Mouse (Mus musculus) kidney, postnatal 0 days (tissue): ENCODE data around the gene Hoxc5. TPM values are rescaled to one million over a fixed set of nuclear protein-coding genes. Genes with fewer than 3 reads are reported as not detected.

ENCODE experiments used
- ATAC-seq: fragments of 200-750 bp; cut with Nextera tagmentation; replicated peaks from 2 replicates; pipeline ENCODE4 v1.8.0; 2017; ENCODE audit warnings: low read depth, moderate number of reproducible peaks, moderate TSS enrichment, moderate library complexity; ENCODE audit not compliant: low FRiP score
- DNase-seq: peaks from one replicate; pipeline ENCODE4 v3.0.0-alpha.2; 2016; ENCODE audit warnings: low spot score
- H3K27ac ChIP-seq: fragments of 300-500 bp; sonication (generic); 2 replicates; pipeline ENCODE4 v1.5.1; 2014; ENCODE audit warnings: mild to moderate bottlenecking
- H3K27me3 ChIP-seq: fragments of 300-500 bp; sonication (generic); 2 replicates; pipeline ENCODE4 v1.6.1; 2014; ENCODE audit warnings: low read length, mixed read lengths; ENCODE audit not compliant: insufficient read depth
- H3K36me3 ChIP-seq: fragments of 300-500 bp; sonication (generic); 2 replicates; pipeline ENCODE4 v1.6.1; 2014; ENCODE audit warnings: low read length, mixed read lengths; ENCODE audit not compliant: insufficient read depth
- H3K4me1 ChIP-seq: fragments of 300-500 bp; sonication (generic); replicated peaks from 2 replicates; pipeline ENCODE4 v1.6.1; 2014; ENCODE audit warnings: antibody characterized with exemption, low read length, mixed read lengths; ENCODE audit not compliant: insufficient read depth
- H3K4me2 ChIP-seq: fragments of 300-500 bp; sonication (generic); 2 replicates; pipeline ENCODE4 v1.6.1; 2014; ENCODE audit warnings: mild to moderate bottlenecking, low read length, moderate library complexity, mixed read lengths
- H3K4me3 ChIP-seq: fragments of 300-500 bp; sonication (generic); replicated peaks from 2 replicates; pipeline ENCODE4 v1.5.1; 2014; ENCODE audit warnings: low read depth, low read length
- H3K9ac ChIP-seq: fragments of 300-500 bp; sonication (generic); 2 replicates; pipeline ENCODE4 v1.6.1; 2014; ENCODE audit warnings: low read depth, low read length
- H3K9me3 ChIP-seq: fragments of 300-500 bp; sonication (generic); replicated peaks from 2 replicates; pipeline ENCODE4 v1.6.1; 2016; ENCODE audit warnings: low read length, inconsistent platforms, mixed read lengths
- CTCF ChIP-seq: IDR thresholded peaks from 2 replicates; pipeline ENCODE4 v1.5.1; 2016; ENCODE audit warnings: antibody characterized with exemption, low read depth, mild to moderate bottlenecking, moderate library complexity
- WGBS: fragments of 180-500 bp; shearing (Covaris S2); extraction: QIAGEN DNeasy Blood & Tissue Kit; methylation state at CpG from one replicate; pipeline ENCODE4 v1.1.7; 2014; 5-methylcytosine and 5-hydroxymethylcytosine counted together
- polyA plus RNA-seq: library from polyadenylated mRNA; unstranded; fragments of >200 nt; fragmentation: Nextera tagmentation; extraction: Ambion mirVana; gene quantifications from 2 replicates; pipeline ENCODE4 v1.2.1, GENCODE M21; 2015

The Hoxc5 gene
- polyA plus RNA-seq, 1 experiment from 2014 or later, result 3.9 TPM

DNA sequence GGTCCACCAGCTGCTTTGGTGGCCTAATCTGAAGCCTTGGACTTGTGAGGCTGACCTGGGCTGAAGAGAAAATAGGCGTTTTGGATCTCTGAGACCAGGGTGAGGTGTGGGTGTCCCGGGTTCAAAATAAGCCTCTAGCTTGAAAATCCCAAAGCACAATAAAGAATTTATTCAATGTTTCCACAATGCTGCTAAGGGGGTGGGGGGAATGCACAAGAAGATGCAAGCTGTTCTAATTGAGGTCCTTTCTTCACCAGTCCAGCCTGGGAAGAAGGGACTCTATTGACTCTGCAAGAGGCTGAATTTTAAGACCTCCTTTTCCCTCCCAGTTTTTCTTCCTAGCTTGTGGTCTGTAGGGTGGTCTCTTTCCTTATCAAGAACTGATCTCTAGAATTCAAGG lies 16.4 kb upstream of the Hoxc5 start:
- no peak overlapping the region for H3K9ac ChIP-seq
- no peaks in the 10 kb centered on the region for H3K36me3 ChIP-seq
- DNase-seq (no peak), ATAC-seq (no peak)
- peaks cover 6% of the 10 kb centered on the region; the same call in 1 of the 2 replicates for H3K4me1 ChIP-seq
- H3K27me3 ChIP-seq, result peaks cover 60% of the 10 kb centered on the region
- 33% methylated on average over 2 of the region's 2 CpGs for WGBS
- no peaks in the 10 kb centered on the region for H3K9me3 ChIP-seq
- H3K27ac ChIP-seq, result no peak overlapping the region
- no peak overlapping the region for H3K4me3 ChIP-seq
- H3K4me2 ChIP-seq, result no peak overlapping the region
- TF ChIP-seq CTCF, result no peak

DNA sequence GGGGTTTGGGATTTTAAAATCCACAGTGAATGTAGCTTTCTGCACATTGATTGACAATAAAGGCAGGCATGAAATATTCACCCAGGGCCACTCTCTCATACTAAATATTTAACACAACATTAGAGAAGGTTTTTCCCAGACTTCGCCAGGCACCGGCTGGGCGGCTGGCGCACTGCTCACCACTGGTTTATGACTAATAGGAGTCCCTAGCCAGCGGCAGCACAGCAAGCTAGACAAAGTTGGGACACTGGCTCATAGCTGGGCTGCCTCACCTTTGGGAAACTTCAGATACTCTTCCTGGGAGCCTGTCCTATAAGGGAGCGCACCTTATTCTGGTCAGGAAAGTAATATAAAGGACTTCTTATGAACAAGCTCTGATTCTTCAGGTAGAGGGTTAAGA lies 13.7 kb upstream of the Hoxc5 start:
- no peak for ATAC-seq
- no peak for DNase-seq
- 46% methylated on average over 6 of the region's 6 CpGs for WGBS
- Histone ChIP-seq H3K4me2 (peak overlapping the region; percentile 85), H3K9ac (no peak overlapping the region), H3K36me3 (no peaks in the 10 kb centered on the region), H3K27me3 (peaks cover 34% of the 10 kb centered on the region), H3K4me1 (peaks cover 13% of the 10 kb centered on the region), H3K4me3 (peak overlapping the region; percentile 59), H3K9me3 (no peaks in the 10 kb centered on the region), H3K27ac (no peak overlapping the region)
- TF ChIP-seq CTCF, result no peak

DNA sequence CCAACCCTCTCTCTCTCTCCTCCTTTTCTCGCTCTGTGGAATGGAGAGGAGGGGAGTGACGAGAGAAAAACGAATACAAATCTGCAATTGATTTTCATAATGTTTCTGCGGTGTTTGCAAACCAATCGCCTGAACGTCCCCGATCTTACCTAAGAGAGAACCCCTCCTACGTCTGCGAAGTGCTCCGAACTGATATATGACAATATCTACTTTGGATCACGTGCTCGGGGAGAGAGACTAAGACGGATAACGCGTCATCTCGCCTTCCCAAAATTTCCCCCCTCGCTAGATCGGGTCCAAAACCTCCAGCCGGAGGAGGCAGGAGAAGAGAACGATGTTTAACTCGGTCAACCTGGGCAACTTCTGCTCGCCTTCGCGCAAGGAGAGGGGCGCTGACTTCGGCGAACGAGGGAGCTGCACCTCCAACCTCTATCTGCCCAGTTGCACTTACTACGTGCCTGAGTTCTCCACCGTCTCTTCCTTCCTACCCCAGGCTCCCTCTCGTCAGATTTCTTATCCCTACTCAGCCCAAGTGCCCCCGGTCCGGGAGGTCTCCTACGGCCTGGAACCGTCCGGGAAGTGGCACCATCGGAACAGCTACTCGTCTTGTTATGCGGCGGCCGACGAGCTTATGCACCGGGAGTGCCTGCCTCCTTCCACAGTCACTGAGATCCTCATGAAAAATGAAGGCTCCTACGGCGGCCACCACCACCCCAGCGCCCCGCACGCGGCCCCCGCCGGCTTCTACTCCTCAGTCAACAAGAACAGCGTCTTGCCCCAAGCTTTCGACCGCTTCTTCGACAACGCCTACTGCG lies 12.8 kb upstream of the Hoxc5 start, which contains the start of gene Hoxc11:
Gene Hoxc11, plus strand, starts transcription at position 236 of the 815 bp plus-strand sequence.
- no peak for TF ChIP-seq CTCF
- H3K27ac ChIP-seq, result peak within 1 kb of the TSS; percentile 82
- under 1% methylated on average over 56 of the region's 57 CpGs for WGBS
- H3K9me3 ChIP-seq, result no peaks in the 10 kb centered on the region
- DNase-seq (peak; percentile 57), ATAC-seq (0 out of 2 replicates have a peak, but pooled peaks have one; percentile 15)
- peaks cover 28% of the 10 kb centered on the region for H3K27me3 ChIP-seq
- peaks cover 13% of the 10 kb centered on the region for H3K4me1 ChIP-seq
- no peaks in the 10 kb centered on the region for H3K36me3 ChIP-seq
- H3K4me3 ChIP-seq, result peak within 1 kb of the TSS; percentile 59
- peak within 1 kb of the TSS; percentile 85 for H3K4me2 ChIP-seq
- H3K9ac ChIP-seq, result peak within 1 kb of the TSS; percentile 72

DNA sequence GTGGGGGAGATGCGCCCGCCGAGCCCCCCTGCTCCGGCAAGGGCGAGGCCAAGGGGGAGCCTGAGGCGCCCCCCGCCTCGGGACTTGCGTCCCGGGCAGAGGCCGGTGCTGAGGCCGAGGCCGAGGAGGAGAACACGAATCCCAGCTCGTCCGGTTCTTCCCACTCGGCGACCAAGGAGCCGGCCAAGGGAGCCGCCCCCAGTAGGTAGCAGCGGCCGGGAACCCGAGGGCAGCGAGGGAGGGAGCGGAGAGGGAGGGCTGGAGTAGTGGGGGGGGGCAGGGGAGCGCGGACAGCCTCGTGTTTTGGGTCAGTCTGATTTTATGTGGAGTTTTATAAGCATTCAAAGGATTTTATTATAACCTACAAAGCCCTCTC lies 12.2 kb upstream of the Hoxc5 start:
- Histone ChIP-seq H3K9ac (peak overlapping the region; percentile 72), H3K4me3 (peak overlapping the region; percentile 59), H3K27me3 (peaks cover 28% of the 10 kb centered on the region), H3K4me2 (peak overlapping the region; percentile 85), H3K9me3 (no peaks in the 10 kb centered on the region), H3K36me3 (no peaks in the 10 kb centered on the region), H3K4me1 (peaks cover 14% of the 10 kb centered on the region), H3K27ac (peak overlapping the region; percentile 82)
- ATAC-seq (peak; percentile 37; the same call in 1 of the 2 replicates), DNase-seq (peak; percentile 53)
- 0% methylated on average over 28 of the region's 28 CpGs for WGBS
- no peak for TF ChIP-seq CTCF

DNA sequence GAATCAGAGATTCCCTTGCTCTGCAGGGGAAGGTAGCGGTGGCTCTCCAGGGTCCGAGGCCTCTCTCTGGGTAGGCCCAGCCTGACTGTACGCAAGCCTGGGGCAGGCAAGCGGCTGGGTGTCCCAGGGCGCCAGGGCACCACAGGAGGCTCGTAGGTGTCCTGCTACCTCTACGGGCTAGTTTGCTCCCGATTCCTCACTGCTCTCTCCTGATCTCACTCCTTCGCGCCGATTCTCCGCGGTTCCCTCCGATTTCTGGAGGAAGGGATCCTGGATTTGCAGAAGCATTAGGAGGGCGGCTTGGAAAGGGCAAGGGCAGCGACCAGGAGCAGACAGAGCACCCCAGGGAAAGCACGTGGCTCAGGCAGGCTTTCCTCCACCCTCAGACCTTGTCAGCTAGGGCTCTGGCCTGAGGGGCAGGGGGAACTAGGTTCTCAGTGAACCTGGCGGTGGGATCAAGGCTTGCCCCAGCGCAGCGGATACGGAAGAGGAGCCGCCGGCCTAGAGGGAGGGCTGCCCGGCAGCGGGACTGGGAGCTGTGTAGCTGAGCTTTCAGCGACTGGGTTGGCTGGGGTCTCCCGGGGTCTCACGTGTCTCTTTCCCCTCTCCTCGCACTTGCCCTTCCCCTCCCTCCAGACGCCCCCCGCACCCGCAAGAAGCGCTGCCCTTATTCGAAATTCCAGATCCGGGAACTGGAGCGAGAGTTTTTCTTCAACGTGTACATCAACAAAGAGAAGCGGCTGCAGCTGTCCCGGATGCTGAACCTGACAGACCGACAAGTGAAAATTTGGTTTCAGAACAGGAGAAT lies 11.2 kb upstream of the Hoxc5 start:
- H3K9ac ChIP-seq, result peak overlapping the region; percentile 72
- ATAC-seq (no peak), DNase-seq (peak; percentile 65)
- H3K36me3 ChIP-seq, result no peaks in the 10 kb centered on the region
- peak overlapping the region; percentile 82 for H3K27ac ChIP-seq
- peak overlapping the region; percentile 85 for H3K4me2 ChIP-seq
- no peak for TF ChIP-seq CTCF
- 2% methylated on average over 39 of the region's 40 CpGs for WGBS
- peak overlapping the region; percentile 59 for H3K4me3 ChIP-seq
- H3K27me3 ChIP-seq, result peaks cover 20% of the 10 kb centered on the region
- no peaks in the 10 kb centered on the region for H3K9me3 ChIP-seq
- H3K4me1 ChIP-seq, result peaks cover 20% of the 10 kb centered on the region

DNA sequence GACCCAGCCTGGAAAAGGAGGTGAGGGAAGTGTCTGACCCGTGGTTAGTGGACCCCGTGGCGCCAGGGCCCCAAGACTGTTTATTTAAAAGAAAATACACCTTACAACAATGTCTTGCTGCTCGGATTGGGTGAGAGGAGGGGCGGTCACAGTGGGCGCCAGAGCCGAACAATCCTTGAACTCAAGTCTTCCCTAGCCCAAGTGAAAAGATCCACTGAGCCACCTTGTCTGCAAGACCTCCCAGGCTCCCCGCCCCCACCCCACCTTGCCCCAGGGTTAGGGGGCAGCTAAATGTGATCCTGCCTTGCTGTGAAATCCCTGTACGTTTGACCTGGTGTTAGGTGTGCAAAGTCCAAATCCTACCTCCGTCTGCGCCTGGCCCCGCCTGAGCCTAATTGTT lies 10.3 kb upstream of the Hoxc5 start:
- Histone ChIP-seq H3K9me3 (no peaks in the 10 kb centered on the region), H3K4me2 (peak overlapping the region; percentile 85), H3K36me3 (no peaks in the 10 kb centered on the region), H3K4me3 (0 out of 2 replicates have a peak overlapping the region, but pooled peaks have one; percentile 59), H3K9ac (peak overlapping the region; percentile 24), H3K4me1 (peaks cover 26% of the 10 kb centered on the region), H3K27ac (peak overlapping the region; percentile 82; the same call in 1 of the 2 replicates), H3K27me3 (peaks cover 14% of the 10 kb centered on the region)
- TF ChIP-seq CTCF, result no peak
- WGBS, result 13% methylated on average over 12 of the region's 12 CpGs
- ATAC-seq (0 out of 2 replicates have a peak, but pooled peaks have one; percentile 7), DNase-seq (peak; percentile 49)
